Mouse (Mus musculus): ENCODE measurements around the gene Hoxc8. TPM values are rescaled to one million over a fixed set of nuclear protein-coding genes. Genes with fewer than 3 reads are reported as not detected.

The Hoxc8 gene
- total and polyA plus RNA-seq, 3 experiments, result 0.31 to 1.7 TPM; not detected in 1

GRCm38 (mm10) chr15:102984925-102985324, 5.5 kb upstream of the Hoxc8 start:
- H3K36me3 ChIP-seq (ENCODE audit: control insufficient read depth in 1 of 2, insufficient read depth in 2 of 2, low read length in 2 of 2), result peaks cover 0 to 4% of the 10 kb centered on the region in 2 experiments; a peak in 2 of 4 replicates
- H3K79me2 ChIP-seq (ENCODE audit: control insufficient read depth, insufficient read depth, low read length, poor library complexity), result peaks cover 14% of the 10 kb centered on the region
- no peak overlapping the region for H3K27ac ChIP-seq (ENCODE audit: control insufficient read depth, low read depth, low read length)
- peaks cover 0 to 6% of the 10 kb centered on the region in 2 experiments; a peak in 2 of 4 replicates for H3K4me1 ChIP-seq (ENCODE audit: control insufficient read depth in 1 of 2, insufficient read depth in 2 of 2, low read length in 2 of 2)
- DNase-seq (ENCODE audit: low read depth, low spot score), result no peak
- H3K27me3 ChIP-seq (ENCODE audit: control insufficient read depth in 1 of 2, insufficient read depth in 2 of 2, low read length in 2 of 2), result no peaks in the 10 kb centered on the region
- H3K9me3 ChIP-seq (replicated peaks; ENCODE audit: insufficient read depth, low read length), result no peaks in the 10 kb centered on the region
- H3K4me3 ChIP-seq (ENCODE audit: control insufficient read depth in 1 of 2, insufficient read depth in 1 of 2, low read depth in 2 of 2, low read length in 2 of 2), result no peak overlapping the region
- no peak overlapping the region for H3K9ac ChIP-seq (ENCODE audit: control insufficient read depth, low read depth, low read length, poor library complexity, severe bottlenecking)
- TF ChIP-seq HCFC1 (IDR thresholded peaks at IDR 0.05; ENCODE audit: low read depth, low read length), result no peak
- TF ChIP-seq POLR2A (IDR thresholded peaks at IDR 0.05; ENCODE audit: control insufficient read depth in 1 of 2, insufficient read depth in 1 of 2, low read depth in 1 of 2, low read length in 2 of 2, poor library complexity in 1 of 2), result no peak; a peak in 1 of 4 replicates
- TF ChIP-seq BHLHE40 (IDR thresholded peaks at IDR 0.05; ENCODE audit: borderline replicate concordance, low read depth, low read length), result no peak
- TF ChIP-seq CTCF (IDR thresholded peaks at IDR 0.05 in 2 of 3, conservative IDR thresholded peaks at IDR 0.05 in 1 of 3; ENCODE audit: control insufficient read depth in 1 of 3, insufficient read depth in 1 of 3, low read depth in 2 of 3, low read length in 3 of 3, poor library complexity in 1 of 3, severe bottlenecking in 1 of 3), result no peak
- no peak for TF ChIP-seq TAL1 (IDR thresholded peaks at IDR 0.05; ENCODE audit: low read length)
- no peak for TF ChIP-seq GABPA (IDR thresholded peaks at IDR 0.05; ENCODE audit: low read depth, low read length)
- no peak for TF ChIP-seq MYC (IDR thresholded peaks at IDR 0.05; ENCODE audit: low read depth, low read length)
- no peak for TF ChIP-seq SIN3A (IDR thresholded peaks at IDR 0.05; ENCODE audit: low read length)
- no peak for TF ChIP-seq JUND (IDR thresholded peaks at IDR 0.05; ENCODE audit: low read depth, low read length)
- no peak for TF ChIP-seq SMC3 (IDR thresholded peaks at IDR 0.05; ENCODE audit: low read depth, low read length)
- TF ChIP-seq ZMIZ1 (IDR thresholded peaks at IDR 0.05; ENCODE audit: low read depth, low read length), result no peak
- no peak for TF ChIP-seq NELFE (IDR thresholded peaks at IDR 0.05; ENCODE audit: low read depth, low read length)
- no peak for TF ChIP-seq KAT2A (conservative IDR thresholded peaks at IDR 0.05; ENCODE audit: low read depth, low read length)
- no peak for TF ChIP-seq ETS1 (IDR thresholded peaks at IDR 0.05; ENCODE audit: low read depth, low read length)
- TF ChIP-seq MAFK (IDR thresholded peaks at IDR 0.05; ENCODE audit: borderline replicate concordance, low read depth, low read length), result no peak
- TF ChIP-seq MXI1 (IDR thresholded peaks at IDR 0.05; ENCODE audit: low read depth, low read length), result no peak
- TF ChIP-seq CHD2 (IDR thresholded peaks at IDR 0.05; ENCODE audit: low read length), result no peak
- TF ChIP-seq GATA1 (IDR thresholded peaks at IDR 0.05; ENCODE audit: low read depth, low read length), result no peak

- Histone ChIP-seq H3K4me1 (ENCODE audit: control insufficient read depth in 1 of 2, insufficient read depth in 2 of 2, low read length in 2 of 2) (0 out of 4 replicates have a peak, but pooled peaks cover 0 to 4% of the 10 kb centered on the region in 2 experiments), H3K27me3 (ENCODE audit: control insufficient read depth in 1 of 2, insufficient read depth in 2 of 2, low read length in 2 of 2) (no peaks in the 10 kb centered on the region), H3K4me3 (ENCODE audit: control insufficient read depth in 1 of 2, insufficient read depth in 1 of 2, low read depth in 2 of 2, low read length in 2 of 2) (no peak overlapping the region), H3K79me2 (ENCODE audit: control insufficient read depth, insufficient read depth, low read length, poor library complexity) (no peaks in the 10 kb centered on the region), H3K27ac (ENCODE audit: control insufficient read depth, low read depth, low read length) (no peak overlapping the region), H3K36me3 (ENCODE audit: control insufficient read depth in 1 of 2, insufficient read depth in 2 of 2, low read length in 2 of 2) (peaks cover 0 to 3% of the 10 kb centered on the region in 2 experiments; a peak in 2 of 4 replicates), H3K9ac (ENCODE audit: control insufficient read depth, low read depth, low read length, poor library complexity, severe bottlenecking) (peak overlapping the region; percentile 48), H3K9me3 (replicated peaks; ENCODE audit: insufficient read depth, low read length) (no peaks in the 10 kb centered on the region)
- DNase-seq (ENCODE audit: low read depth, low spot score), result peak; percentile 90
- TF ChIP-seq CTCF (IDR thresholded peaks at IDR 0.05 in 2 of 3, conservative IDR thresholded peaks at IDR 0.05 in 1 of 3; ENCODE audit: control insufficient read depth in 1 of 3, insufficient read depth in 1 of 3, low read depth in 2 of 3, low read length in 3 of 3, poor library complexity in 1 of 3, severe bottlenecking in 1 of 3) (peak; percentile 85 to 99 (median 98)), BHLHE40 (IDR thresholded peaks at IDR 0.05; ENCODE audit: borderline replicate concordance, low read depth, low read length) (no peak), RCOR1 (IDR thresholded peaks at IDR 0.05; ENCODE audit: low read depth, low read length) (no peak), GABPA (IDR thresholded peaks at IDR 0.05; ENCODE audit: low read depth, low read length) (no peak), USF1 (IDR thresholded peaks at IDR 0.05; ENCODE audit: low read depth, low read length) (no peak), POLR2AphosphoS2 (IDR thresholded peaks at IDR 0.05; ENCODE audit: low read length) (no peak; the same call in 1 of the 2 replicates), ZMIZ1 (IDR thresholded peaks at IDR 0.05; ENCODE audit: low read depth, low read length) (no peak), CHD1 (IDR thresholded peaks at IDR 0.05; ENCODE audit: low read depth, low read length) (no peak), MAX (IDR thresholded peaks at IDR 0.05; ENCODE audit: low read length) (no peak), TBP (IDR thresholded peaks at IDR 0.05; ENCODE audit: low read depth, low read length) (no peak), CHD2 (IDR thresholded peaks at IDR 0.05; ENCODE audit: low read length) (no peak), MAZ (IDR thresholded peaks at IDR 0.05; ENCODE audit: low read depth, low read length) (no peak), ZC3H11A (IDR thresholded peaks at IDR 0.05; ENCODE audit: low read depth, low read length) (peak; percentile 98), ZKSCAN1 (IDR thresholded peaks at IDR 0.05; ENCODE audit: low read depth, low read length) (no peak), USF2 (IDR thresholded peaks at IDR 0.05; ENCODE audit: borderline replicate concordance in 1 of 2, insufficient read depth in 1 of 2, low read depth in 1 of 2, low read length in 2 of 2) (no peak), SMC3 (IDR thresholded peaks at IDR 0.05; ENCODE audit: low read depth, low read length) (peak; percentile 98), NELFE (IDR thresholded peaks at IDR 0.05; ENCODE audit: low read depth, low read length) (no peak), RAD21 (IDR thresholded peaks at IDR 0.05; ENCODE audit: low read depth, low read length) (peak; percentile 97), UBTF (IDR thresholded peaks at IDR 0.05; ENCODE audit: borderline replicate concordance, insufficient read depth, low read depth, low read length) (no peak)
Measured at GRCm38 (mm10) chr15:102987124-102987833, 3.1 kb upstream of the Hoxc8 start.
